Comparison of ENCODE assay signal across 8 mouse cellular contexts in genomic region chr15:98089421-98090183, GRCm38 (mm10). TPM values are rescaled to one million over a fixed set of nuclear protein-coding genes. Genes with fewer than 3 reads are reported as not detected.
DNase-seq lines count a peak whose midpoint lies in the region; ATAC-seq and TF ChIP-seq lines count a peak whose summit lies in the region.

No protein-coding gene starts in this region.

- no peak for TF ChIP-seq POLR2A in heart, adult 2 months (IDR thresholded peaks at IDR 0.05; ENCODE audit: insufficient read depth, low read depth, low read length)

- TF ChIP-seq CTCF in heart, adult 2 months (IDR thresholded peaks at IDR 0.05), result peak; percentile 89

- no peak for TF ChIP-seq EP300 in heart, adult 2 months (IDR thresholded peaks at IDR 0.05; ENCODE audit: insufficient read depth, low read depth, low read length)

- H3K36me3 ChIP-seq in heart, adult 2 months (ENCODE audit: control insufficient read depth, insufficient read depth, low read length), result peaks cover 4% of the 10 kb centered on the region
- peaks cover 32% of the 10 kb centered on the region for H3K36me3 ChIP-seq in heart, embryonic 10.5 days

- no peak overlapping the region for H3K27ac ChIP-seq in heart, adult 2 months
- H3K27ac ChIP-seq in heart, embryonic 10.5 days, result no peak overlapping the region

- no peaks in the 10 kb centered on the region; the same call in 1 of the 2 replicates for H3K79me2 ChIP-seq in heart, adult 2 months (replicated peaks; ENCODE audit: control insufficient read depth, insufficient read depth, low read length)

- H3K4me1 ChIP-seq in heart, adult 2 months (ENCODE audit: control insufficient read depth, insufficient read depth, low read length), result peaks cover 6% of the 10 kb centered on the region
- H3K4me1 ChIP-seq in heart, embryonic 10.5 days, result peaks cover 16% of the 10 kb centered on the region

- no peaks in the 10 kb centered on the region for H3K9me3 ChIP-seq in heart, embryonic 10.5 days

- 65% methylated on average over 9 of the region's 9 CpGs for WGBS in heart, adult 2 months
- 75% methylated on average over 9 of the region's 9 CpGs for WGBS in heart, embryonic 10.5 days

- no peaks in the 10 kb centered on the region; the same call in 1 of the 2 replicates for H3K27me3 ChIP-seq in heart, adult 2 months (ENCODE audit: control insufficient read depth, insufficient read depth, low read length)
- no peaks in the 10 kb centered on the region for H3K27me3 ChIP-seq in heart, embryonic 10.5 days (ENCODE audit: insufficient read depth, poor library complexity, severe bottlenecking)

- peak; percentile 27 to 38 for DNase-seq in heart, adult 2 months
- DNase-seq in heart, embryonic 10.5 days (ENCODE audit: low spot score), result no peak
- DNase-seq in urinary bladder, postnatal 25 days (ENCODE audit: low spot score), result peak; percentile 41
- no peak for DNase-seq in urinary bladder, postnatal 36 days (ENCODE audit: low spot score in 2 of 2)
- peak; percentile 35 for DNase-seq in embryo, embryonic 11 days
- DNase-seq in lung, postnatal 36 days, result peak; percentile 69
- no peak for DNase-seq in layer of hippocampus, postnatal 36 days

- intact Hi-C loops in heart, adult 2 months (cut with DNase I), result loop anchor here (1.0 to 10.0 kb wide), 3 partner anchors 65 to 305 kb away; no protein-coding TSS in a partner anchor

- no peak overlapping the region for H3K4me3 ChIP-seq in heart, adult 2 months
- H3K4me3 ChIP-seq in heart, embryonic 10.5 days, result no peak overlapping the region

- ATAC-seq in erythroid progenitor cell, adult 5-6 weeks (replicated peaks; ENCODE audit: low FRiP score, poor library complexity, severe bottlenecking), result no peak

- no peak overlapping the region for H3K9ac ChIP-seq in heart, adult 2 months (ENCODE audit: low read depth, low read length)

RNA-seq across cellular contexts. Expression of gene Pfkm, which starts 2.8 kb away (rescaled TPM):
- 100 to 1,000 TPM; 800 to 921 TPM for total RNA-seq in heart, adult 2 months (2021)
- 521 and 828 TPM in 2 replicates for polyA plus RNA-seq in heart, adult 2 months (2012; rRNA removed)
- 47.1 and 67.5 TPM in 2 replicates for polyA plus RNA-seq in heart, embryonic 10.5 days (2016; fragmentation: Nextera tagmentation; extraction: Ambion mirVana)
- total RNA-seq in erythroid progenitor cell, adult 5-6 weeks (2015; ENCODE audit: low replicate concordance), result 4.3 and 8.8 TPM in 2 replicates
- total RNA-seq in erythroid progenitor cell, adult 5-6 weeks (2017; ENCODE audit: low replicate concordance), result 17.8 and 22.8 TPM in 2 replicates
- 100 to 1,000 TPM; 305 to 384 TPM for total RNA-seq in layer of hippocampus, postnatal 36 days (2021)

RNA-seq across cellular contexts. Expression of gene Senp1, which starts 3.9 kb away (rescaled TPM):
- total RNA-seq in heart, adult 2 months (2021), result 1 to 10 TPM; 9.8 to 10.0 TPM
- polyA plus RNA-seq in heart, adult 2 months (2012; rRNA removed), result 5.3 and 10.1 TPM in 2 replicates
- 26.8 and 30.5 TPM in 2 replicates for polyA plus RNA-seq in heart, embryonic 10.5 days (2016; fragmentation: Nextera tagmentation; extraction: Ambion mirVana)
- 35.0 and 47.4 TPM in 2 replicates for total RNA-seq in erythroid progenitor cell, adult 5-6 weeks (2015; ENCODE audit: low replicate concordance)
- total RNA-seq in erythroid progenitor cell, adult 5-6 weeks (2017; ENCODE audit: low replicate concordance), result 42.2 and 49.9 TPM in 2 replicates
- 10 to 100 TPM; 12.3 to 14.2 TPM for total RNA-seq in layer of hippocampus, postnatal 36 days (2021)

Comparison
In these comparisons a context has a peak if more than half of its experiments do, and no peak if none do; other contexts are left out.
1. DNase-seq: peak in heart, adult 2 months (2 of 2), urinary bladder, postnatal 25 days (single experiment), embryo, embryonic 11 days (single experiment) and lung, postnatal 36 days (single experiment); none in heart, embryonic 10.5 days (single experiment), urinary bladder, postnatal 36 days (0 of 2) and layer of hippocampus, postnatal 36 days (0 of 2).
2. RNA of gene Pfkm, which starts 2.8 kb away (total RNA-seq): 800 to 921 TPM in heart, adult 2 months and 305 to 384 TPM in layer of hippocampus, postnatal 36 days; 4.3 to 22.8 TPM in erythroid progenitor cell, adult 5-6 weeks; every median in the first group is over 10 times any median in the second.